Mouse (Mus musculus) heart, adult 2 months (tissue): ENCODE data around the gene Aloxe3.

Experiments used
- CTCF ChIP-seq: fragments of 200-600 bp; IDR thresholded peaks from 2 replicates; pipeline ENCODE4 v1.8.1; 2022; ENCODE audit warnings: antibody characterized with exemption, mild to moderate bottlenecking, moderate library complexity
- POLR2A ChIP-seq: fragments of 200-500 bp; IDR thresholded peaks from 2 replicates; pipeline ENCODE4 v1.6.1; 2011; ENCODE audit warnings: mild to moderate bottlenecking, low read depth, low read length, control low read depth; ENCODE audit not compliant: insufficient read depth

- TF ChIP-seq POLR2A (no peak), CTCF (no peak)
Measured at GRCm38 (mm10) chr11:69147546-69147945, 21.9 kb downstream of the Aloxe3 start.
